Mouse (Mus musculus) hindbrain, embryonic 12.5 days (tissue): Measurements from ENCODE around the gene Rfxap. TPM values are rescaled to one million over a fixed set of nuclear protein-coding genes. Genes with fewer than 3 reads are reported as not detected.

Source experiments
- ATAC-seq: fragments of 200-750 bp; cut with Nextera tagmentation; 2 replicates; pipeline ENCODE4 v1.8.0; 2017; ENCODE audit warnings: moderate TSS enrichment; ENCODE audit not compliant: low FRiP score
- H3K27ac ChIP-seq: fragments of 300-500 bp; sonication (generic); 2 replicates; pipeline ENCODE4 v1.5.1; 2016; ENCODE audit warnings: mild to moderate bottlenecking
- H3K27me3 ChIP-seq: fragments of 300-500 bp; sonication (generic); 2 replicates; pipeline ENCODE4 v1.6.1; 2016; ENCODE audit warnings: mild to moderate bottlenecking
- H3K36me3 ChIP-seq: fragments of 300-500 bp; sonication (generic); 2 replicates; pipeline ENCODE4 v1.6.1; 2016; ENCODE audit warnings: mild to moderate bottlenecking
- H3K4me1 ChIP-seq: fragments of 300-500 bp; sonication (generic); 2 replicates; pipeline ENCODE4 v1.6.1; 2016
- H3K4me2 ChIP-seq: fragments of 300-500 bp; sonication (generic); replicated peaks from 2 replicates; pipeline ENCODE4 v1.6.1; 2016; ENCODE audit warnings: mild to moderate bottlenecking
- H3K4me3 ChIP-seq: fragments of 300-500 bp; sonication (generic); 2 replicates; pipeline ENCODE4 v1.5.1; 2016; ENCODE audit warnings: mild to moderate bottlenecking
- H3K9ac ChIP-seq: fragments of 300-500 bp; sonication (generic); 2 replicates; pipeline ENCODE4 v1.6.1; 2016; ENCODE audit warnings: mild to moderate bottlenecking, moderate library complexity
- H3K9me3 ChIP-seq: fragments of 300-500 bp; sonication (generic); replicated peaks from 2 replicates; pipeline ENCODE4 v1.6.1; 2016; ENCODE audit warnings: mild to moderate bottlenecking
- WGBS: fragments of 180-500 bp; shearing (Covaris S2); methylation state at CpG from one replicate; pipeline ENCODE4 v1.1.7; 2016; 5-methylcytosine and 5-hydroxymethylcytosine counted together
- polyA plus RNA-seq: library from polyadenylated mRNA; unstranded; fragments of >200 nt; fragmentation: Nextera tagmentation; extraction: Ambion mirVana; gene quantifications from 2 replicates; pipeline ENCODE4 v1.2.1, GENCODE M21; 2016

Gene Rfxap
- polyA plus RNA-seq, 1 experiment from 2014 or later, result 67.9 TPM

- H3K27me3 ChIP-seq, result no peaks in the 10 kb centered on the region
- no peaks in the 10 kb centered on the region; the same call in 1 of the 2 replicates for H3K36me3 ChIP-seq
- no peaks in the 10 kb centered on the region for H3K4me1 ChIP-seq
- ATAC-seq, result no peak
- no peak overlapping the region for H3K27ac ChIP-seq
- no peak overlapping the region for H3K4me2 ChIP-seq
- 95% methylated on average over 1 of the region's 1 CpGs for WGBS
- H3K9ac ChIP-seq, result no peak overlapping the region
- H3K9me3 ChIP-seq, result peaks cover 7% of the 10 kb centered on the region; the same call in 1 of the 2 replicates
- H3K4me3 ChIP-seq, result no peak overlapping the region
These were observed 11.8 kb downstream of the Rfxap start for GRCm38 (mm10) chr3:54795806-54796205.

GRCm38 (mm10) chr3:54795379-54795778 is 12.2 kb downstream of the Rfxap start:
- H3K9ac ChIP-seq, result no peak overlapping the region
- H3K4me3 ChIP-seq, result no peak overlapping the region
- WGBS, result 91% methylated on average over 5 of the region's 5 CpGs

GRCm38 (mm10) chr3:54793762-54794161 is 13.8 kb downstream of the Rfxap start:
- Histone ChIP-seq H3K4me1 (no peaks in the 10 kb centered on the region), H3K4me3 (no peak overlapping the region), H3K27me3 (no peaks in the 10 kb centered on the region), H3K9me3 (peaks cover 7% of the 10 kb centered on the region; the same call in 1 of the 2 replicates), H3K4me2 (no peak overlapping the region), H3K36me3 (no peaks in the 10 kb centered on the region; the same call in 1 of the 2 replicates), H3K27ac (no peak overlapping the region), H3K9ac (no peak overlapping the region)
- ATAC-seq, result no peak
- 84% methylated on average over 6 of the region's 6 CpGs for WGBS

More at GRCm38 (mm10) chr3:54795379-54795778, 12.2 kb downstream of the Rfxap start:
- H3K4me2 ChIP-seq, result no peak overlapping the region
- no peak for ATAC-seq
- H3K9me3 ChIP-seq, result peaks cover 7% of the 10 kb centered on the region; the same call in 1 of the 2 replicates
- no peaks in the 10 kb centered on the region for H3K4me1 ChIP-seq
- H3K27ac ChIP-seq, result no peak overlapping the region
- no peaks in the 10 kb centered on the region; the same call in 1 of the 2 replicates for H3K36me3 ChIP-seq
- no peaks in the 10 kb centered on the region for H3K27me3 ChIP-seq

GRCm38 (mm10) chr3:54791822-54792677 is 15.5 kb downstream of the Rfxap start:
- no peak overlapping the region for H3K4me2 ChIP-seq
- no peaks in the 10 kb centered on the region; the same call in 1 of the 2 replicates for H3K36me3 ChIP-seq
- no peak overlapping the region for H3K27ac ChIP-seq
- H3K27me3 ChIP-seq, result no peaks in the 10 kb centered on the region
- WGBS, result 80% methylated on average over 10 of the region's 10 CpGs
- no peak for ATAC-seq
- H3K4me1 ChIP-seq, result no peaks in the 10 kb centered on the region
- H3K9me3 ChIP-seq, result peaks cover 7% of the 10 kb centered on the region; the same call in 1 of the 2 replicates
- no peak overlapping the region for H3K9ac ChIP-seq
- H3K4me3 ChIP-seq, result no peak overlapping the region

- no peak overlapping the region for H3K4me3 ChIP-seq
- H3K27ac ChIP-seq, result no peak overlapping the region
- no peak overlapping the region for H3K9ac ChIP-seq
- no peaks in the 10 kb centered on the region for H3K27me3 ChIP-seq
- H3K4me2 ChIP-seq, result no peak overlapping the region
- no peaks in the 10 kb centered on the region; the same call in 1 of the 2 replicates for H3K36me3 ChIP-seq
- ATAC-seq, result no peak
- H3K9me3 ChIP-seq, result peaks cover 7% of the 10 kb centered on the region; the same call in 1 of the 2 replicates
- H3K4me1 ChIP-seq, result no peaks in the 10 kb centered on the region
- WGBS, result 46% methylated on average over 2 of the region's 2 CpGs
These were observed 17.0 kb downstream of the Rfxap start for GRCm38 (mm10) chr3:54790601-54791000.

GRCm38 (mm10) chr3:54775989-54776631 is 31.5 kb downstream of the Rfxap start:
- Histone ChIP-seq H3K9me3 (peaks cover 4% of the 10 kb centered on the region; the same call in 1 of the 2 replicates), H3K27ac (no peak overlapping the region), H3K4me2 (no peak overlapping the region), H3K4me3 (no peak overlapping the region), H3K36me3 (no peaks in the 10 kb centered on the region), H3K9ac (no peak overlapping the region), H3K27me3 (no peaks in the 10 kb centered on the region), H3K4me1 (no peaks in the 10 kb centered on the region)
- WGBS, result 70% methylated on average over 7 of the region's 7 CpGs
- ATAC-seq, result no peak

- ATAC-seq, result no peak
- H3K27me3 ChIP-seq, result no peaks in the 10 kb centered on the region
- H3K4me3 ChIP-seq, result no peak overlapping the region
- no peaks in the 10 kb centered on the region for H3K4me1 ChIP-seq
- peaks cover 4% of the 10 kb centered on the region; the same call in 1 of the 2 replicates for H3K9me3 ChIP-seq
- H3K36me3 ChIP-seq, result no peaks in the 10 kb centered on the region
- no peak overlapping the region for H3K27ac ChIP-seq
- no peak overlapping the region for H3K4me2 ChIP-seq
- 77% methylated on average over 6 of the region's 6 CpGs for WGBS
- H3K9ac ChIP-seq, result no peak overlapping the region
These were observed 34.0 kb downstream of the Rfxap start for GRCm38 (mm10) chr3:54773613-54774012.

GRCm38 (mm10) chr3:54769349-54770275 is 38.0 kb downstream of the Rfxap start:
- Histone ChIP-seq H3K9ac (no peak overlapping the region), H3K9me3 (peaks cover 4% of the 10 kb centered on the region; the same call in 1 of the 2 replicates), H3K36me3 (no peaks in the 10 kb centered on the region), H3K27me3 (no peaks in the 10 kb centered on the region), H3K4me1 (no peaks in the 10 kb centered on the region), H3K4me2 (no peak overlapping the region), H3K4me3 (no peak overlapping the region), H3K27ac (no peak overlapping the region)
- WGBS, result 76% methylated on average over 17 of the region's 17 CpGs
- no peak for ATAC-seq

GRCm38 (mm10) chr3:54768592-54768991 is 39.0 kb downstream of the Rfxap start:
- ATAC-seq, result no peak
- Histone ChIP-seq H3K9ac (no peak overlapping the region), H3K36me3 (no peaks in the 10 kb centered on the region), H3K4me2 (no peak overlapping the region), H3K27ac (no peak overlapping the region), H3K27me3 (no peaks in the 10 kb centered on the region), H3K4me1 (no peaks in the 10 kb centered on the region), H3K4me3 (no peak overlapping the region), H3K9me3 (peaks cover 2% of the 10 kb centered on the region; the same call in 1 of the 2 replicates)
- 90% methylated on average over 8 of the region's 8 CpGs for WGBS

- Histone ChIP-seq H3K27me3 (no peaks in the 10 kb centered on the region), H3K36me3 (no peaks in the 10 kb centered on the region), H3K4me1 (no peaks in the 10 kb centered on the region), H3K4me2 (no peak overlapping the region), H3K27ac (no peak overlapping the region), H3K4me3 (no peak overlapping the region), H3K9me3 (no peaks in the 10 kb centered on the region), H3K9ac (no peak overlapping the region)
- WGBS, result 92% methylated on average over 5 of the region's 5 CpGs
- ATAC-seq, result no peak
These were observed 40.8 kb downstream of the Rfxap start for GRCm38 (mm10) chr3:54766811-54767210.

- no peak for ATAC-seq
- H3K4me3 ChIP-seq, result no peak overlapping the region
- WGBS, result 75% methylated on average over 14 of the region's 14 CpGs
- H3K27me3 ChIP-seq, result no peaks in the 10 kb centered on the region
- H3K9me3 ChIP-seq, result no peaks in the 10 kb centered on the region
- no peak overlapping the region for H3K9ac ChIP-seq
- H3K27ac ChIP-seq, result no peak overlapping the region
- no peaks in the 10 kb centered on the region for H3K36me3 ChIP-seq
- peaks cover 1% of the 10 kb centered on the region; the same call in 1 of the 2 replicates for H3K4me1 ChIP-seq
- H3K4me2 ChIP-seq, result no peak overlapping the region
These were observed 41.6 kb downstream of the Rfxap start for GRCm38 (mm10) chr3:54766034-54766433.
